Mouse (Mus musculus) forebrain, embryonic 10.5 days (tissue): ENCODE data around the gene Plaa. TPM values are rescaled to one million over a fixed set of nuclear protein-coding genes. Genes with fewer than 3 reads are reported as not detected.
A peak's percentile ranks its signal among the peaks of the same experiment; 100 is the strongest.

Experiments
- DNase-seq: peaks from one replicate; pipeline ENCODE4 v3.0.0-alpha.2; 2017; ENCODE audit warnings: low spot score; ENCODE audit errors: extremely low spot score
- H3K27ac ChIP-seq: fragments of 300-500 bp; sonication (generic); 2 replicates; pipeline ENCODE4 v1.5.1; 2016; ENCODE audit warnings: mild to moderate bottlenecking
- H3K27me3 ChIP-seq: fragments of 300-500 bp; sonication (generic); 2 replicates; pipeline ENCODE4 v1.6.1; 2016; ENCODE audit warnings: mild to moderate bottlenecking; ENCODE audit not compliant: poor library complexity, severe bottlenecking
- H3K36me3 ChIP-seq: fragments of 300-500 bp; sonication (generic); replicated peaks from 2 replicates; pipeline ENCODE4 v1.6.1; 2016; ENCODE audit warnings: mild to moderate bottlenecking, moderate library complexity
- H3K4me1 ChIP-seq: fragments of 300-500 bp; sonication (generic); 2 replicates; pipeline ENCODE4 v1.6.1; 2016
- H3K4me3 ChIP-seq: fragments of 300-500 bp; sonication (generic); 2 replicates; pipeline ENCODE4 v1.5.1; 2016; ENCODE audit warnings: mild to moderate bottlenecking, moderate library complexity
- H3K9me3 ChIP-seq: fragments of 300-500 bp; sonication (generic); 2 replicates; pipeline ENCODE4 v1.6.1; 2016; ENCODE audit warnings: mild to moderate bottlenecking, moderate library complexity
- WGBS: fragments of 180-500 bp; shearing (Covaris S2); methylation state at CpG from one replicate; pipeline ENCODE4 v1.1.7; 2016; 5-methylcytosine and 5-hydroxymethylcytosine counted together
- polyA plus RNA-seq: library from polyadenylated mRNA; unstranded; fragments of >200 nt; fragmentation: Nextera tagmentation; extraction: Ambion mirVana; gene quantifications from 2 replicates; pipeline ENCODE4 v1.2.1, GENCODE M21; 2016

Gene Plaa
- polyA plus RNA-seq, 1 experiment from 2014 or later: 94.7 TPM

GRCm38 (mm10) chr4:94592709-94593108 lies 10.3 kb downstream of the Plaa start:
- Histone ChIP-seq H3K27me3 (no peaks in the 10 kb centered on the region), H3K4me3 (no peak overlapping the region), H3K27ac (no peak overlapping the region), H3K4me1 (no peaks in the 10 kb centered on the region), H3K9me3 (no peaks in the 10 kb centered on the region), H3K36me3 (0 out of 2 replicates have a peak, but pooled peaks cover 5% of the 10 kb centered on the region)
- DNase-seq: no peak

GRCm38 (mm10) chr4:94591765-94592381 lies 11.2 kb downstream of the Plaa start:
- 86% methylated on average over 4 of the region's 4 CpGs for WGBS

GRCm38 (mm10) chr4:94572677-94573076 lies 30.4 kb downstream of the Plaa start:
- DNase-seq: no peak
- no peak overlapping the region for H3K27ac ChIP-seq
- H3K9me3 ChIP-seq: no peaks in the 10 kb centered on the region
- no peaks in the 10 kb centered on the region for H3K27me3 ChIP-seq
- no peaks in the 10 kb centered on the region for H3K4me1 ChIP-seq
- H3K4me3 ChIP-seq: no peak overlapping the region
- H3K36me3 ChIP-seq: peaks cover 89% of the 10 kb centered on the region
- 94% methylated on average over 4 of the region's 4 CpGs for WGBS

More at GRCm38 (mm10) chr4:94591765-94592381, 11.2 kb downstream of the Plaa start:
- H3K9me3 ChIP-seq: no peaks in the 10 kb centered on the region
- H3K27me3 ChIP-seq: no peaks in the 10 kb centered on the region
- H3K4me3 ChIP-seq: no peak overlapping the region
- H3K27ac ChIP-seq: no peak overlapping the region
- no peak for DNase-seq
- no peaks in the 10 kb centered on the region for H3K4me1 ChIP-seq
- peaks cover 5% of the 10 kb centered on the region; the same call in 1 of the 2 replicates for H3K36me3 ChIP-seq

GRCm38 (mm10) chr4:94564297-94564696 lies 38.7 kb downstream of the Plaa start:
- no peak overlapping the region for H3K4me3 ChIP-seq

GRCm38 (mm10) chr4:94561954-94562648 lies 40.9 kb downstream of the Plaa start:
- H3K27ac ChIP-seq: no peak overlapping the region
- WGBS: 85% methylated on average over 7 of the region's 7 CpGs
- H3K9me3 ChIP-seq: no peaks in the 10 kb centered on the region
- peaks cover 9% of the 10 kb centered on the region for H3K4me1 ChIP-seq
- peaks cover 6% of the 10 kb centered on the region for H3K36me3 ChIP-seq
- no peak overlapping the region for H3K4me3 ChIP-seq
- no peak for DNase-seq
- H3K27me3 ChIP-seq: no peaks in the 10 kb centered on the region

More at GRCm38 (mm10) chr4:94564297-94564696, 38.7 kb downstream of the Plaa start:
- peaks cover 7% of the 10 kb centered on the region for H3K4me1 ChIP-seq
- no peaks in the 10 kb centered on the region for H3K9me3 ChIP-seq
- DNase-seq: no peak
- peaks cover 23% of the 10 kb centered on the region for H3K36me3 ChIP-seq
- H3K27me3 ChIP-seq: no peaks in the 10 kb centered on the region
- H3K27ac ChIP-seq: no peak overlapping the region

- H3K4me3 ChIP-seq: no peak overlapping the region
- H3K27ac ChIP-seq: no peak overlapping the region
- WGBS: 90% methylated on average over 1 of the region's 1 CpGs
- H3K4me1 ChIP-seq: peaks cover 14% of the 10 kb centered on the region
- H3K27me3 ChIP-seq: no peaks in the 10 kb centered on the region
- DNase-seq: no peak
- no peaks in the 10 kb centered on the region for H3K36me3 ChIP-seq
- no peaks in the 10 kb centered on the region for H3K9me3 ChIP-seq
Observed at GRCm38 (mm10) chr4:94560316-94560715, 42.7 kb downstream of the Plaa start.

GRCm38 (mm10) chr4:94559266-94559665 lies 43.8 kb downstream of the Plaa start:
- H3K4me3 ChIP-seq: no peak overlapping the region
- peaks cover 19% of the 10 kb centered on the region for H3K4me1 ChIP-seq
- no peaks in the 10 kb centered on the region for H3K27me3 ChIP-seq
- 43% methylated on average over 2 of the region's 2 CpGs for WGBS
- H3K27ac ChIP-seq: no peak overlapping the region
- DNase-seq: no peak
- H3K36me3 ChIP-seq: no peaks in the 10 kb centered on the region
- H3K9me3 ChIP-seq: no peaks in the 10 kb centered on the region

GRCm38 (mm10) chr4:94557145-94557544 lies 45.9 kb downstream of the Plaa start:
- WGBS: 75% methylated on average over 7 of the region's 7 CpGs
- H3K9me3 ChIP-seq: no peaks in the 10 kb centered on the region
- H3K27ac ChIP-seq: peak overlapping the region; percentile 90
- peak overlapping the region; percentile 94 for H3K4me3 ChIP-seq
- DNase-seq: no peak
- H3K4me1 ChIP-seq: peaks cover 19% of the 10 kb centered on the region
- H3K27me3 ChIP-seq: no peaks in the 10 kb centered on the region
- H3K36me3 ChIP-seq: no peaks in the 10 kb centered on the region

GRCm38 (mm10) chr4:94556265-94557054 lies 46.6 kb downstream of the Plaa start, which contains the start of the genes Gm10306 and Caap1:
Gene Gm10306, plus strand, starts transcription at chr4:94556546.
Gene Caap1, minus strand, starts transcription at chr4:94556796.
- Histone ChIP-seq H3K4me3 (peak within 1 kb of the TSS; percentile 94), H3K9me3 (no peaks in the 10 kb centered on the region), H3K4me1 (peaks cover 19% of the 10 kb centered on the region), H3K27me3 (no peaks in the 10 kb centered on the region), H3K36me3 (no peaks in the 10 kb centered on the region), H3K27ac (peak within 1 kb of the TSS; percentile 90)
- DNase-seq: peak; percentile 96
- WGBS: 2% methylated on average over 83 of the region's 83 CpGs

- WGBS: 93% methylated on average over 5 of the region's 5 CpGs
- Histone ChIP-seq H3K27me3 (no peaks in the 10 kb centered on the region), H3K9me3 (no peaks in the 10 kb centered on the region), H3K4me3 (peak overlapping the region; percentile 94; the same call in 1 of the 2 replicates), H3K4me1 (peaks cover 19% of the 10 kb centered on the region), H3K27ac (no peak overlapping the region), H3K36me3 (peaks cover 7% of the 10 kb centered on the region; the same call in 1 of the 2 replicates)
- no peak for DNase-seq
Observed at GRCm38 (mm10) chr4:94554955-94555494, 48.0 kb downstream of the Plaa start.

- DNase-seq: no peak
- Histone ChIP-seq H3K36me3 (peaks cover 84% of the 10 kb centered on the region), H3K4me1 (no peaks in the 10 kb centered on the region), H3K27ac (no peak overlapping the region), H3K9me3 (no peaks in the 10 kb centered on the region), H3K27me3 (no peaks in the 10 kb centered on the region), H3K4me3 (no peak overlapping the region)
- WGBS: 85% methylated on average over 7 of the region's 7 CpGs
Observed at GRCm38 (mm10) chr4:94544321-94544720, 58.7 kb downstream of the Plaa start.

GRCm38 (mm10) chr4:94543041-94543440 lies 60.0 kb downstream of the Plaa start:
- no peaks in the 10 kb centered on the region for H3K27me3 ChIP-seq
- WGBS: 93% methylated on average over 4 of the region's 4 CpGs
- no peak for DNase-seq
- H3K36me3 ChIP-seq: peaks cover 90% of the 10 kb centered on the region
- no peak overlapping the region for H3K4me3 ChIP-seq
- H3K9me3 ChIP-seq: no peaks in the 10 kb centered on the region
- no peak overlapping the region for H3K27ac ChIP-seq
- H3K4me1 ChIP-seq: no peaks in the 10 kb centered on the region
